Mouse (Mus musculus) kidney, adult 2 months (tissue): ENCODE data around the gene Jup.

Source experiments
- CTCF ChIP-seq: fragments of 200-500 bp; conservative IDR thresholded peaks from 2 replicates; pipeline ENCODE4 v1.5.1; 2011; ENCODE audit warnings: low read depth, mild to moderate bottlenecking, control low read depth, low read length, moderate library complexity, mixed read lengths; ENCODE audit not compliant: insufficient read depth, insufficient read length
- POLR2A ChIP-seq: fragments of 200-500 bp; IDR thresholded peaks from one replicate; pipeline ENCODE4 v1.6.1; 2011; ENCODE audit warnings: low read depth, low read length, control low read depth

- TF ChIP-seq CTCF = no peak
- TF ChIP-seq POLR2A = no peak
Measured at GRCm38 (mm10) chr11:100396886-100397599, 520 bp downstream of the Jup start.
